Mouse (Mus musculus) ES-Bruce4 (cell line): ENCODE results near the gene Hnf1b.

Experiments used
- CTCF ChIP-seq: IDR thresholded peaks from one replicate; pipeline ENCODE4 v1.8.1; 2011; ENCODE audit warnings: low read depth, low read length
- POLR2A ChIP-seq: IDR thresholded peaks from one replicate; pipeline ENCODE4 v1.8.1; 2011; ENCODE audit warnings: low read length; ENCODE audit not compliant: insufficient read depth

DNA sequence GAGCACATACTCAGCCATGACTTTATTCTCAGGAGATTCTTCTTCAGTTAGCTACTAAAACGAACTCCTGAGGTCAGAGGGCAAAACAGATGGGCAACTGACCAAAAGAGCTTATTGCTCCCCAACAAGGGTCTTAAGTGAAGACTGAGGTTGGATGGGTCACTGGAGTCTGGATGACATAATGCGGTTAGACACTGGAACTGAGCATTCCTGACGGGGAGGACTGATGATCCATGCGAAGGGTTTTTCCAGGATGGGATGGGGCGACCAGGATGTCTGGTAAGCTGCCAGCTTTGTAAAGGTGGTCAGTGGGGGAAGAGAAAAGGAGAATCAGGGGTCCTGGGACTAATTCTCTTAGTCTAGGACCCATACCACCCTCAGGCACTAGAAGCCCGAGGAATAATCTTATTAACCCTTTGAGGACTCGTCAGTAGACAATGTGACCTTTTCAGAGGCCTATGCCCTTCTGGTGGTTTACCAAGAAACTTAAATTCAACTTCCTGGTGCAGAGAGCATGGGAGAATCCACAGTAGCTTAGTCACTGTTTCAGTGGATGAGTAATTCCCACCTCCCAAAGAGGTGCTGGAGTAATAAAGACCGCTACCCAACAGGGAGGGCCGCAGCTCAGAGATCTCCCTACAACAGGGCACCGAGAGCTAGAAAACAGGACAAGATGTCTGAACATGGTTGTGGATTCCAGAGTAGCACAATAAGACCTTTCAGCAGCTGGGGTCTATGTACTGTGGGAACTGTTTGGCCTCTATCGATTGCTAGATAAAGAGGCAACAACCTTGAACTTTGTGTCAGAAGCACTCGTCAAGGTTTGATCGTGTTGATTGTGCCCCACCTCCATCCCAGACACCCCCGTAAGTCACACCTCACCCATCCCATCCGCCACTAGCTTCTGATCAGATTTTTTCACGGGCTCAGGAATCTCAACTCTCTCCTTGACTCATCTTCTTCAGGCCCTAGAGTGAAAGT is 46.9 kb downstream of the Hnf1b start:
- TF ChIP-seq CTCF (no peak), POLR2A (no peak)
